In genomic region chr15:97751676-97752075, GRCm38 (mm10) we compare ENCODE assay signal across 11 mouse cellular contexts. TPM values are rescaled to one million over a fixed set of nuclear protein-coding genes. Genes with fewer than 3 reads are reported as not detected.
DNase-seq lines count a peak whose midpoint lies in the region; ATAC-seq and TF ChIP-seq lines count a peak whose summit lies in the region.
"Had no signal": no experiment of that assay in that cellular context is flagged by ENCODE, and none has a peak within 500 bp of the region (broad histone marks: within the 10 kb centered on the region; RNA-seq: fewer than 3 reads in every experiment).

No protein-coding gene starts in this region.

- ATAC-seq in forebrain, embryonic 11.5 days (replicated peaks; ENCODE audit: low FRiP score): no peak
- 0 out of 2 replicates have a peak, but pooled peaks have one; percentile 28 for ATAC-seq in neutrophil, adult 5-6 weeks (ENCODE audit: extremely low read depth, insufficient number of reproducible peaks, low FRiP score, poor library complexity, severe bottlenecking)

- peak; percentile 61 for TF ChIP-seq CTCF in liver, adult 2 months (IDR thresholded peaks at IDR 0.05; ENCODE audit: low read depth, low read length)
- peak; percentile 69 to 80 (median 79) for TF ChIP-seq CTCF in MEL (IDR thresholded peaks at IDR 0.05 in 2 of 3, conservative IDR thresholded peaks at IDR 0.05 in 1 of 3; ENCODE audit: control insufficient read depth in 1 of 3, insufficient read depth in 1 of 3, low read depth in 2 of 3, low read length in 3 of 3, poor library complexity in 1 of 3, severe bottlenecking in 1 of 3)

- peak; percentile 48 for TF ChIP-seq RAD21 in MEL (IDR thresholded peaks at IDR 0.05; ENCODE audit: low read depth, low read length)

- no peak overlapping the region for H3K9ac ChIP-seq in forebrain, embryonic 11.5 days (ENCODE audit: low read length)
- no peak overlapping the region for H3K9ac ChIP-seq in liver, adult 2 months (ENCODE audit: low read depth, low read length)
- no peak overlapping the region for H3K9ac ChIP-seq in MEL (ENCODE audit: control insufficient read depth, low read depth, low read length, poor library complexity, severe bottlenecking)

- no peaks in the 10 kb centered on the region for H3K36me3 ChIP-seq in forebrain, embryonic 10.5 days (replicated peaks)
- no peaks in the 10 kb centered on the region for H3K36me3 ChIP-seq in forebrain, embryonic 11.5 days (ENCODE audit: control insufficient read depth, insufficient read depth, low read length)
- no peaks in the 10 kb centered on the region for H3K36me3 ChIP-seq in liver, adult 2 months (ENCODE audit: control insufficient read depth, insufficient read depth, low read length)
- peaks cover 0 to 22% of the 10 kb centered on the region in 2 experiments; a peak in 2 of 4 replicates for H3K36me3 ChIP-seq in MEL (ENCODE audit: control insufficient read depth in 1 of 2, insufficient read depth in 2 of 2, low read length in 2 of 2)
- H3K36me3 ChIP-seq: neural tube, embryonic 15.5 days had no signal

- H3K27ac ChIP-seq in forebrain, embryonic 10.5 days: 0 out of 2 replicates have a peak overlapping the region, but pooled peaks have one; percentile 8
- H3K27ac ChIP-seq in forebrain, embryonic 11.5 days (ENCODE audit: low read depth, low read length): no peak overlapping the region
- no peak overlapping the region for H3K27ac ChIP-seq in liver, adult 2 months (replicated peaks; ENCODE audit: insufficient read depth, low read depth, low read length)
- no peak overlapping the region for H3K27ac ChIP-seq in MEL (ENCODE audit: control insufficient read depth, low read depth, low read length)

- no peaks in the 10 kb centered on the region for H3K27me3 ChIP-seq in forebrain, embryonic 10.5 days (ENCODE audit: poor library complexity, severe bottlenecking)
- no peaks in the 10 kb centered on the region for H3K27me3 ChIP-seq in forebrain, embryonic 11.5 days (ENCODE audit: control insufficient read depth, insufficient read depth, low read length)
- no peaks in the 10 kb centered on the region for H3K27me3 ChIP-seq in liver, adult 2 months (ENCODE audit: control insufficient read depth, insufficient read depth, low read length)
- no peaks in the 10 kb centered on the region; a peak in 1 of 4 replicates for H3K27me3 ChIP-seq in MEL (ENCODE audit: control insufficient read depth in 1 of 2, insufficient read depth in 2 of 2, low read length in 2 of 2)
- H3K27me3 ChIP-seq: neural tube, embryonic 15.5 days had no signal

- DNase-seq in forebrain, embryonic 10.5 days (ENCODE audit: extremely low spot score, low spot score): no peak
- no peak for DNase-seq in forebrain, embryonic 11.5 days (ENCODE audit: low spot score)
- no peak for DNase-seq in liver, adult 2 months (ENCODE audit: extremely low read depth, low read depth, low spot score)
- no peak for DNase-seq in liver
- DNase-seq in MEL (ENCODE audit: low read depth, low spot score): peak; percentile 49
- DNase-seq in neural tube, embryonic 10.5 days (ENCODE audit: extremely low spot score, low spot score): no peak
- no peak for DNase-seq in testis, postnatal 14 days (ENCODE audit: low spot score)
- DNase-seq: adrenal gland, adult 2 months; cerebellum, postnatal 10 days had no signal

- TF ChIP-seq EP300 in MEL (IDR thresholded peaks at IDR 0.05; ENCODE audit: low read depth in 1 of 2, low read length in 2 of 2): no peak

- 88% methylated on average over 2 of the region's 2 CpGs for WGBS in forebrain, embryonic 10.5 days
- 92% methylated on average over 2 of the region's 2 CpGs for WGBS in forebrain, embryonic 11.5 days
- 77% methylated on average over 2 of the region's 2 CpGs for WGBS in liver, adult 2 months

- no peak for TF ChIP-seq POLR2A in liver, adult 2 months (IDR thresholded peaks at IDR 0.05; ENCODE audit: extremely low read depth, insufficient read depth, low read length)
- TF ChIP-seq POLR2A in MEL (IDR thresholded peaks at IDR 0.05; ENCODE audit: control insufficient read depth in 1 of 2, insufficient read depth in 1 of 2, low read depth in 1 of 2, low read length in 2 of 2, poor library complexity in 1 of 2): no peak

- H3K4me3 ChIP-seq in forebrain, embryonic 10.5 days: no peak overlapping the region
- no peak overlapping the region for H3K4me3 ChIP-seq in forebrain, embryonic 11.5 days (ENCODE audit: low read depth, low read length)
- H3K4me3 ChIP-seq in liver, adult 2 months (ENCODE audit: insufficient read depth, low read depth, low read length): no peak overlapping the region
- H3K4me3 ChIP-seq in MEL (ENCODE audit: control insufficient read depth in 1 of 2, insufficient read depth in 1 of 2, low read depth in 2 of 2, low read length in 2 of 2): no peak overlapping the region
- H3K4me3 ChIP-seq: neural tube, embryonic 15.5 days had no signal

- peaks cover 40% of the 10 kb centered on the region for H3K4me1 ChIP-seq in forebrain, embryonic 10.5 days
- H3K4me1 ChIP-seq in forebrain, embryonic 11.5 days (replicated peaks; ENCODE audit: control insufficient read depth, insufficient read depth, low read length): peaks cover 4% of the 10 kb centered on the region; the same call in 1 of the 2 replicates
- H3K4me1 ChIP-seq in liver, adult 2 months (ENCODE audit: control insufficient read depth, insufficient read depth, low read length): no peaks in the 10 kb centered on the region
- peaks cover 9 to 39% of the 10 kb centered on the region in 2 experiments for H3K4me1 ChIP-seq in MEL (ENCODE audit: control insufficient read depth in 1 of 2, insufficient read depth in 2 of 2, low read length in 2 of 2)

- no peaks in the 10 kb centered on the region for H3K79me2 ChIP-seq in liver, adult 2 months (ENCODE audit: control insufficient read depth, insufficient read depth, low read length)
- no peaks in the 10 kb centered on the region for H3K79me2 ChIP-seq in MEL (ENCODE audit: control insufficient read depth, insufficient read depth, low read length, poor library complexity)

- H3K9me3 ChIP-seq in forebrain, embryonic 10.5 days: no peaks in the 10 kb centered on the region
- H3K9me3 ChIP-seq in forebrain, embryonic 11.5 days (ENCODE audit: control insufficient read depth, low read length): no peaks in the 10 kb centered on the region
- no peaks in the 10 kb centered on the region for H3K9me3 ChIP-seq in MEL (replicated peaks; ENCODE audit: insufficient read depth, low read length)
- H3K9me3 ChIP-seq: neural tube, embryonic 15.5 days had no signal

- H3K4me2 ChIP-seq in forebrain, embryonic 11.5 days (ENCODE audit: low read depth, low read length, severe bottlenecking): no peak overlapping the region

TF ChIP-seq in MEL, 35 proteins besides CTCF, POLR2A, EP300 and RAD21 (continues in another document):
- TF ChIP-seq UBTF (IDR thresholded peaks at IDR 0.05; ENCODE audit: borderline replicate concordance, insufficient read depth, low read depth, low read length) (no peak), BHLHE40 (IDR thresholded peaks at IDR 0.05; ENCODE audit: borderline replicate concordance, low read depth, low read length) (no peak), USF1 (IDR thresholded peaks at IDR 0.05; ENCODE audit: low read depth, low read length) (no peak), NRF1 (IDR thresholded peaks at IDR 0.05; ENCODE audit: insufficient read depth, low read depth, low read length, poor library complexity, severe bottlenecking) (no peak), SMC3 (IDR thresholded peaks at IDR 0.05; ENCODE audit: low read depth, low read length) (peak; percentile 66), ZMIZ1 (IDR thresholded peaks at IDR 0.05; ENCODE audit: low read depth, low read length) (no peak), TAL1 (IDR thresholded peaks at IDR 0.05; ENCODE audit: low read length) (no peak), ZNF384 (IDR thresholded peaks at IDR 0.05; ENCODE audit: low read depth, low read length) (no peak)

RNA-seq across cellular contexts. Expression of gene Rapgef3, which starts 16.1 kb away (rescaled TPM):
- polyA plus RNA-seq in forebrain, embryonic 10.5 days (2016; fragmentation: Nextera tagmentation; extraction: Ambion mirVana): 5.4 and 6.3 TPM in 2 replicates
- 4.8 and 5.5 TPM in 2 replicates for polyA plus RNA-seq in forebrain, embryonic 11.5 days (2014; fragmentation: Nextera tagmentation; extraction: Ambion mirVana)
- 1.8 and 3.2 TPM in 2 replicates for total RNA-seq in liver, adult 2 months (2014; rRNA removed)
- 2.7 and 4.9 TPM in 2 replicates for polyA plus RNA-seq in liver, adult 2 months (2012; rRNA removed)
- total RNA-seq in MEL (2012; rRNA removed): 4.0 and 7.4 TPM in 2 replicates
- polyA plus RNA-seq in MEL (2012; ENCODE audit: insufficient read depth in 1 of 2, insufficient read length in 2 of 2, low read depth in 1 of 2, low replicate concordance in 2 of 2, missing spikeins in 1 of 2): 1 to 10 TPM in 1 of 2 experiments, not detected in 1; 6.6 TPM
- 2.6 and 4.3 TPM in 2 replicates for total RNA-seq in neutrophil, adult 5-6 weeks (2017)

RNA-seq across cellular contexts. Expression of gene Endou, which starts 20.5 kb away (rescaled TPM):
- 0.11 and 0.12 TPM in 2 replicates for polyA plus RNA-seq in forebrain, embryonic 10.5 days (2016; fragmentation: Nextera tagmentation; extraction: Ambion mirVana)
- polyA plus RNA-seq in forebrain, embryonic 11.5 days (2014; fragmentation: Nextera tagmentation; extraction: Ambion mirVana): 0.33 TPM in 1 of 2 replicates, not detected in the other
- 0.47 and 0.55 TPM in 2 replicates for total RNA-seq in liver, adult 2 months (2014; rRNA removed)
- polyA plus RNA-seq in liver, adult 2 months (2012; rRNA removed): 0.21 and 0.32 TPM in 2 replicates
- total RNA-seq in MEL (2012; rRNA removed): 0.07 and 0.08 TPM in 2 replicates
- under 1 TPM in 1 of 2 experiments, not detected in 1; 0.10 TPM for polyA plus RNA-seq in MEL (2012; ENCODE audit: insufficient read depth in 1 of 2, insufficient read length in 2 of 2, low read depth in 1 of 2, low replicate concordance in 2 of 2, missing spikeins in 1 of 2)
- total RNA-seq in neutrophil, adult 5-6 weeks (2017): 2.9 and 3.7 TPM in 2 replicates

RNA-seq across cellular contexts. Expression of gene Slc48a1, which starts 26.6 kb away (rescaled TPM):
- polyA plus RNA-seq in forebrain, embryonic 10.5 days (2016; fragmentation: Nextera tagmentation; extraction: Ambion mirVana): 28.7 and 32.2 TPM in 2 replicates
- polyA plus RNA-seq in forebrain, embryonic 11.5 days (2014; fragmentation: Nextera tagmentation; extraction: Ambion mirVana): 32.1 and 32.9 TPM in 2 replicates
- total RNA-seq in liver, adult 2 months (2014; rRNA removed): 15.2 and 21.1 TPM in 2 replicates
- 54.9 and 58.6 TPM in 2 replicates for polyA plus RNA-seq in liver, adult 2 months (2012; rRNA removed)
- total RNA-seq in MEL (2012; rRNA removed): 116 and 136 TPM in 2 replicates
- 100 to 1,000 TPM in 1 of 2 experiments, not detected in 1; 299 TPM for polyA plus RNA-seq in MEL (2012; ENCODE audit: insufficient read depth in 1 of 2, insufficient read length in 2 of 2, low read depth in 1 of 2, low replicate concordance in 2 of 2, missing spikeins in 1 of 2)
- total RNA-seq in neutrophil, adult 5-6 weeks (2017): 20.8 and 23.7 TPM in 2 replicates

RNA-seq across cellular contexts. Expression of gene Rpap3, which starts 46.1 kb away (rescaled TPM):
- 40.7 and 41.9 TPM in 2 replicates for polyA plus RNA-seq in forebrain, embryonic 10.5 days (2016; fragmentation: Nextera tagmentation; extraction: Ambion mirVana)
- polyA plus RNA-seq in forebrain, embryonic 11.5 days (2014; fragmentation: Nextera tagmentation; extraction: Ambion mirVana): 47.8 and 48.5 TPM in 2 replicates
- total RNA-seq in liver, adult 2 months (2014; rRNA removed): 7.7 and 8.7 TPM in 2 replicates
- polyA plus RNA-seq in liver, adult 2 months (2012; rRNA removed): 2.2 and 2.5 TPM in 2 replicates
- 84.4 and 85.7 TPM in 2 replicates for total RNA-seq in MEL (2012; rRNA removed)
- polyA plus RNA-seq in MEL (2012; ENCODE audit: insufficient read depth in 1 of 2, insufficient read length in 2 of 2, low read depth in 1 of 2, low replicate concordance in 2 of 2, missing spikeins in 1 of 2): 10 to 100 TPM; 85.7 to 98.4 TPM
- total RNA-seq in neutrophil, adult 5-6 weeks (2017): 18.3 and 22.7 TPM in 2 replicates
